Mouse (Mus musculus) adrenal gland, postnatal 25 days (tissue): Measurements from ENCODE around the gene Pkp3. TPM values are rescaled to one million over a fixed set of nuclear protein-coding genes. Genes with fewer than 3 reads are reported as not detected.

Experiments
- DNase-seq: peaks from one replicate; pipeline ENCODE4 v3.0.0; 2021; ENCODE audit warnings: mixed read lengths
- total RNA-seq: library from RNA; stranded (reverse); gene quantifications from 2 replicates; pipeline ENCODE4 v1.2.3, GENCODE M21; 2021

Pkp3 gene
- total RNA-seq, 1 experiment from 2014 or later = 1.2 TPM

GRCm38 (mm10) chr7:141057541-141057940 lies 20.5 kb upstream of the Pkp3 start:
- no peak for DNase-seq

DNA sequence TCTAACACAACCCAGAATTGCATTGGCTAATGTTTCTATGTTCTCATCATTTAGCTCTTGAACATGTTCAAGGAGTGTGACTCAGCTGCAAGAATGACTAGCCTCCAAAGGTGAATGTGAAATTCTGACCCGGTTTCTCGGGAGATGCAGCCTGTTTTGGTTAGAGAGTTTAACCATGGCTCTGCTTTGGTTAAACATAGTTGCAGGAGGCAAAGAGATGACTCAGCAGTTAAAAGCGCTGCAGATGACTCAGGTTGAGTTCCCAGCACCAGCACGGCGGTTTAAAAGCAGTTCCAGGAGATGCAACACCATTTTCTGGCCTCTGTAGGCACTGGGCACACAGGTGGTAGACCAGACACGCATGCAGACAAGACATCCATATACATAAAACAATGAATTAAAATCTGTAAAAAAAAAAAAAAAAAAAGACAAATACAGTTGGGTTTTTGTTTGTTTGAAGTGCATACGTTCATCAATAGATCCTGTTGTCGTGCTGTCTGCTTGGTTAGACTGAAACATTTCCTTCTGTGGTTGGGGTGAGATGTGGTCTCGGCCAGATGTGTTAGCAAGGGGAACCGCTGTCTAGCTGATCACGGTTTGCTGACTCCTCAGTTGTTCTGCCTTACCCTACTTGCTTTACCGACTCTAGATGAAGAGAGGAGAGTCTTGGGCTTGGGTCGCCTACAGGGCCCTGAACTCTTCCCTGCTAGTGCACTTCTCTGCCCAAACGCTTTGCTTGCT lies 19.2 kb upstream of the Pkp3 start:
- no peak for DNase-seq

GRCm38 (mm10) chr7:141059929-141060328 lies 18.1 kb upstream of the Pkp3 start:
- DNase-seq = no peak

DNA sequence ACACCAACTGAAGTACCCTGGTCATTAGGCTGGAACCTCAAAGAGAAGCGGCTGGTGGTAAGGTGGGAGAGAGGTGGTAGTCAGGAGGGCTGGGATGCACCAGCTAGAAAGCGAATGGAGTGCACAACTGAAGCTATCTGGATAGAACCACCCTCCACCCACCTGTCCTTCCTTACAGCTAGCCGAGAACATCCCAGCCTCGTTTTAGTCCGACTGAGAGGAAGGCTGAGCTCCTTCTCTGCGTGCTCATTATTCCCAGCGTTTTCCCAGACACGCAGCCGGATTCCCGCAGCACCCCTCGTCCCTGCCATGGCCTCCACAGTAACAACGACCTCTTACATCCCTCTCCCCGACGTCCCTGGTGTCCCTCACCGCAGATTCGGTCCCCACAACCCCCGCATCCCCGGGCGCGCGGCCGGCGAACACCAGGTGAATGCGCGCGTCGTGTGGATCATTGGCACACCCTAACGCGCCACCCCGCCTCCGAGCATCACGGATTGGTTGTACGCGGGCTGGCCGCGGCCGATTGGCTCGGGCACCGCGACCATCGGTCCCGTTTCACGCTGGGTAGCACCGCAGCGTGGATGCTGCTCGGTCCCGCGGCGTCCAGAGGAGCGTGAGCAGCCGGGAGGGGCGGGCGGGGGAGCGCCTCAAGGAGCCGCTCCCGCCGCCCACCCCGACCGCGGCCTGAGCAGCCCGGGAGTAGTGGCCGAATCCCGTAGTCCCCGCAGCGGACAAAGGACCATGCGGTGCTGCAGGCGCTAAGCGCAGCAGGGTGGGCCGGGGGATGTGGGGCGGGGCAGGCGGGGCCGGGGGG lies 17.4 kb upstream of the Pkp3 start, which contains the start of gene B4galnt4:
Gene B4galnt4, plus strand, starts transcription at position 679 of the 817 bp plus-strand sequence.
- DNase-seq = peak; percentile 80

DNA sequence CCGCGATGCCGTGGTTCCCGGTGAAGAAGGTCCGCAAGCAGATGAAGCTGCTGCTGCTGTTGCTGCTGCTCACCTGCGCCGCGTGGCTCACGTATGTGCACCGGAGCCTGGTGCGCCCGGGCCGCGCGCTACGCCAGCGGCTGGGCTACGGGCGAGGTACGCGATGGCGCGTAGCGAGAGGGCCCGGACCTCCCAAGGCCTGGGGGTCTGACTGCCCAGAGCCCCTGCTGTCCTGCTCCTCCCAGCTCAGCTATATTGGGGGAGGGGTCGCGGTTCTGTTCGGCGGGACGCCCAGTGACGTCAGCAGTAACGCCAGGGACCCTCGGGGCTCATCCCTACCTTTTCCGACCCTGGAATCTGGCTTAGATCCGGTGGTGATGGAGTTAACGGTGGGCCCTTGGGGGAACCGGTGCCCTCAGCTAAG lies 16.7 kb upstream of the Pkp3 start:
- no peak for DNase-seq

DNA sequence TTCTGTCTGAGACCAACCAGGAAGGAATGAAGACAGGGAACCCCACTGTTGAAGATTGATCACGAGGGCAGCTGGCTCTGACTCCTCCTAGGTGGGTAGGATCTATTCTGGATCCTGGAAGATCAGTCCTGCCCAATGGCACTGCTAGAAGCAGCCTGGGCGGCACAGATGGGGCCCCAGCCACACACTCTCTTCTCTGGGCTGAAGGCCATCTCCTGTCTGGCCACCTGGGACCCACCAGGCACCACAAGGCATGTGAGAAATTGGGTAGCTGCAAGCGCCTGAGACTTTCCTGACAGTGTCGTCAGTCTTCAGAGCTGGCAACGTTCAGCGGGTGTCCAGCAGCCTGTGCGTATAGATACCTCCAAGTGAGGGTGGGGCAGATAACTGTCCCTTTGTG lies 15.5 kb upstream of the Pkp3 start:
- DNase-seq = no peak

- DNase-seq = no peak
Observed at GRCm38 (mm10) chr7:141063353-141063752, 14.7 kb upstream of the Pkp3 start.

DNA sequence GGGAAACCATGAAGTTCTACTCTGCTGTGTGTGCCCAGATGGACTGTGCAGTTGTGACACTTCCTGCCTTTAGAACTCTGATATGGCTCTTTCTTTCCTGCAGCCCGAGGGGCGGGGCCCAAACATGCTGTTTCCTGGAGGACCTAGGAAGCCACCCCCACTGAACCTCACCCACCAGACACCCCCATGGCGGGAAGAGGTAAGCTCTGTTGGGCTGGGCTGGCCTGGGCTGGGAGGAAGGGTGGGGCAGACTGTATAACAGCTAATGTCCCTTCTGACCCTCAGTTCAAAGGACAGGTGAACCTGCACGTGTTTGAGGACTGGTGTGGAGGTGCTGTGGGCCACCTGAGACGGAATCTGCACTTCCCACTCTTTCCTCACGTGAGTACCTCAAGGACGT lies 13.8 kb upstream of the Pkp3 start:
- no peak for DNase-seq

DNA sequence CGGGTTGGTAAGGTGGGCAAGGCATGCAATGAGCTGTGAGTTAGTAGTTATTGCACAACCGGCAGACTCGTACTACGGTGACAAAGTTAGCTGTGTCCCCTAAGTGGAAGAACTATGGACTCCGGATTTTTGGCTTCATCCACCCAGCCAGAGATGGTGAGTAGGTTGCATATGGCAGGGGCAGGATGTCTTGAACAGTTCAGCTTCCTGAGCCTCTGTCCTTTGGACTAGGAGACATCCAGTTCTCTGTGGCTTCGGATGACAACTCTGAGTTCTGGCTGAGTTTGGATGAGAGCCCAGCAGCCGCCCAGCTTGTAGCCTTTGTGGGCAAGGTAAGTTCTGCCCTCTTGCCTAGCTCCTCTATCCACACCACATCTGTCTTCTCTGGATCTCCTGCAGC lies 13.4 kb upstream of the Pkp3 start:
- DNase-seq = no peak

- DNase-seq = no peak
Observed at GRCm38 (mm10) chr7:141068351-141068750, 9.7 kb upstream of the Pkp3 start.

DNA sequence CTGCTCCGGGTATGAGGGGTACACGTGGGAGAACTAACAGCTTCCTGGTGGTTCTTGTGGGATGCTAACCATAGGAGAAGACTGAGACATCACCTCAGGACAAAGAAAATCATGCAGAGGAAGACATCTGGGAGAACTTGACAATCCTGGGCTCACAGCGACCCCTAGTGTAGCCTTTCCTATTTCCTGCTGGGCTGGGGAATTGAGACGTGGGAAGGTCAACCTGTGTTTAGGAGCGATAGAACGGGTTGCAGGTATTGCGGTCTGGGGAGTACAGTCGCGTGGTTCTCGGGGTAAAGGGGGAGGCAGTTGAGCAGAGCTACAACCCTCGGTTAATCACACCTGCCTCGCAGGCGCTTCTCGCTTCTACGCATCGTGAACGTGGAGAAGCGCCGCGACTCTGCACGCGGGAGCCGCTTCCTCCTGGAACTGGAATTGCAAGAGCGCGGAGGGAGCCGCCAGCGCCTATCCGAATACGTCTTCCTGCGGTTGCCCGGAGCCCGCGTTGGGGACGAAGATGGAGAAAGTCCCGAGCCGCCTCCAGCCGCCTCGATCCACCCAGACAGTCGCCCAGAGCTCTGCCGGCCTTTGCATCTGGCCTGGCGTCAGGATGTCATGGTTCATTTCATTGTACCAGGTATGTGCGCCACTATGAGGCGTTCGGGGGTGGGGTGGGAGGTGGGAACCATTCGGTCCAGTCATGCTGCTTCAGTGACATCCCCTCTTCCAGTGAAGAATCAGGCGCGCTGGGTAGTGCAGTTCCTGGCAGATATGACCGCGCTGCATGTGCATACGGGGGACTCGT lies 7.8 kb upstream of the Pkp3 start:
- peak; percentile 70 for DNase-seq

DNA sequence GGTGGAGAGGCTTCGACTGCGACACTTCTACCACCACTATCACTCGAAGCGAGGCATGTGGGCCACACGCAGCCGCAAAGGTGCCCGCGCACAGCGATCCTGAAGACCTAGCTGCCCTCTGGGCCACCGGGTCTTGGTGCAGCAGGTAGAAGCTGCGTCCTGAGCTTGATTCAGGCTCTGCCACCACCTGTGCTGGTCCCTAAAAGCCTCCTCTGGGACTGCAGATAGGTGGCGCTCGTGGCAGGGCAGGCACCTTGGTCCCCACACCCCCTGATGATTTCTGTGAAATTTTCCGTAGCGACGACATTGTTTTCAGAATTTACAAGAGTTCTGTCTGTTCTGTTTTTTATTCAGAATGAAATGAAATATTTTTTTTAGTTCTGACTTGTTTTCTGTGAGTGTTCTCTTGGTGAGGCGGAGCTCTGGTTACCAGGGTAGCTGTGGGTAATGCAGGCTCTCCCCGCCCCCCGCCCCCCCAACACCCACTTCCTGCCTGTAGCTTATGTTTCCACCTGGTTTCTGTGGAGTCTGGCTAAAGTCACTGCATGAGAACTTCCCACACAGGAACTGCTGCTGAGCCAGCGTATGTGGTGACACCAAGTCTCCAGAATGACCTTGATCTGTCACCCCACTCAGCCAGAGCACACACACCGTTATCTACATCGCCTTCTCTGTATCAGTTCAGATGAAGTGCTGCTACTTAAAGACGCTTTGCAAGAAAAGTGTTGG lies 5.8 kb upstream of the Pkp3 start:
- DNase-seq = no peak

DNA sequence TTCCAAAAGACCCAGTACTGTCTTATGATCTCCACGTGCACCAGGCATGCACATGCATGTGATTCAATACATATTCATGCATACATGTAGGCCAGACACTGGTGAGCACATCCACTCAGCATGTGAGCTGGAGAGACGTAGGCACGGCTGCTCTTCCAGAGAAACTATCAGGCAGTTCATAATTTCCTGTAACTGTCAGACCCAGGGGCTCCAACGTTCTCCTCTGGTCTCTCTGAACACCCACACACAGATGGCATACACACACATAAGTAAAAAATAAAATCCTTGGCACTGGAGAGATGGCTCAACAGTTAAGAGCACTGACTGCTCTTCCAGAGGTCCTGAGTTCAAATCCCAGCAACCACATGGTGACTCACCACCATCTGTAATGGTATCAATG lies 4.2 kb upstream of the Pkp3 start:
- no peak for DNase-seq

DNA sequence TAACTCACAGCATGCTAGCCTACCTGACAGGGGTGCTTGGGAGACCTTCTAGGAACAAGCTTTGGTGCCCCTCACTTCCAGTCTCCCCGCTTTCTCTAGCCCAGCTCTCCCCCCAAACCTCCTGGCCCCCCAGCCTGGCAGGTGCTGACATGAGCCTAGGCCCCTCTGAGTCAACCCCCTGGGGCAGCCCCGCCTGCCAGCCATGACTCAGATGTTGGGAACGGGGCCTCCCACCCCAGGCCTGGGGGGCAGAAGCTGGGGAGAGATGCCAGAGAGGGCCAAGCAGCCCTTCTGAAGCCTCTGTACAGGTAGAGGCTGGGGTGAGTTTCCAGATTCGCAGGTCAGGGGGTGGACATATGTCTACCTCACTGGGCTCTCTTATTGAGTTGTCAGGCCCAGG lies 858 bp downstream of the Pkp3 start:
- no peak for DNase-seq

DNA sequence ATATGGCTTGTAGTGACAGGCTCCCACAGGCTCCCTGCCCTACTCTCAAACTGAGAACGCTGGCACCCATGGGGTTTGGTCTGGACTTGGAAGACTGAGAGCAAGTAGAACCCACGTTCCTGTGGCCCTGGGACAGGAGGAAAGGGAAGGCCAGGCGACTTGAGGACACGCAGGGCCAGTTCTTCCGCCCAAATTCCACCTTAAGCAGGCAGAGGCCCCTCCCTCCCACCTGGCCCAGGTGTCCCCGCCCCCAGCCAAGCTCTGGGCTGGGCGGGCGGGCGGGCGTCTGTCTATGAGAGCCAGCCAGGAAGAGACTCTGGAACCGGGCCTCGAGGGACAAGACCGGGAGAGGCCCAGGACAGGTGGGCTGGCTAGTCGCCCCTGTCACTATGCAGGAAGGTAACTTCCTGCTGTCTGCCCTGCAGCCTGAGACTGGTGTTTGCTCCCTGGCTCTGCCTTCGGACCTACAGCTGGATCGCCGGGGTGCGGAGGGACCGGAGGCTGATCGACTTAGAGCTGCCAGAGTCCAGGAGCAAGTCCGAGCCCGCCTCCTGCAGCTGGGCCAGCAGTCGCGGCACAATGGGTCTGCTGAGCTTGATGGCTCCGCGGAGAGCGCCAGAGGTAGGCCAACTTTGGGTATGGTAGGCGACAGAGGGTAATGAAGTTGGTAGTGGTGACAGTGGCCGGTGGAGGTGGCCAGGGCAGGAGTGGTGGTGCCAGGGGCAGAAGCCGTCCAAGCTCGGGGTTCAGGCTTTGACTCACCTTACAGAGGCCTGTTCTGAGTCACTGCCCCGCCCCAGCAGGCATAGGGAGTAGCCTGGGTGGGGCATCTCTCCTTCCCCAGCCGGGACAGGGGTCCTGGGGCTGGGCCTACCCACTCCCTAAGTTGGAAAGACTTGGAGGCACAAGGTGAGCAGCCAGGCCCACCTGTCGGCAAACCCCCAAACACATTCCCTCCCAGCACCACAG lies 1.7 kb downstream of the Pkp3 start:
- no peak for DNase-seq

- no peak for DNase-seq
Observed at GRCm38 (mm10) chr7:141087894-141088293, 9.9 kb downstream of the Pkp3 start.

GRCm38 (mm10) chr7:141088473-141088872 lies 10.5 kb downstream of the Pkp3 start:
- no peak for DNase-seq

- peak; percentile 34 for DNase-seq
Observed at GRCm38 (mm10) chr7:141090228-141090627, 12.2 kb downstream of the Pkp3 start.

GRCm38 (mm10) chr7:141092051-141092735 lies 14.2 kb downstream of the Pkp3 start:
- peak; percentile 88 for DNase-seq

DNA sequence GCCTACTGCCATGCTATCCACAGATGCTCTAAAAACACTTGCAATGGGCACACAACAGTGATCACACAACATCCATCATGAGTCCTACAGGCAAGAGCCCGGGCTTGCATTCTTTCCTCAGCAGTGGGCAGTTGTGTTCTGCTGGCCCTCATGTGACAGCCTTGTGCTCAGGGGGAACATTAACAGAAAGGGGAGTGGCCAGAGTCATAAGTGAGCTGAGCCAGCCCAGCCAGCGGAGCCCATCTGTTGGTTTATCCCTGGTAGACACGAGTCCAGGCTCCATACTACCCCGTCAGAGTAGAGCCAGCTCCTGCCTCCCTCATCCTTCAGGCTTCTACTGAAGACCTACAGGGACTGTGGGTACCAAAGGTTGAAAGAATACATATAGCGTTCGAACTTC lies 15.9 kb downstream of the Pkp3 start:
- DNase-seq = no peak
